Mouse (Mus musculus) frontal cortex, postnatal 14 days (tissue): ENCODE results near the gene Sf3a1.
"Not testable (repeated sequence)": the region's sequence is repeated elsewhere in the genome, so short reads cannot be mapped to it uniquely, and the experiment has no call there.

Experiments used
- DNase-seq, 2 experiments: peaks; one replicate each; pipeline ENCODE4 v3.0.0; 2022; ENCODE audit warnings: low spot score in 2 of 2

Sf3a1 gene

GRCm38 (mm10) chr11:4184251-4184952 is 24.3 kb downstream of the Sf3a1 start:
- no peak for DNase-seq

DNA sequence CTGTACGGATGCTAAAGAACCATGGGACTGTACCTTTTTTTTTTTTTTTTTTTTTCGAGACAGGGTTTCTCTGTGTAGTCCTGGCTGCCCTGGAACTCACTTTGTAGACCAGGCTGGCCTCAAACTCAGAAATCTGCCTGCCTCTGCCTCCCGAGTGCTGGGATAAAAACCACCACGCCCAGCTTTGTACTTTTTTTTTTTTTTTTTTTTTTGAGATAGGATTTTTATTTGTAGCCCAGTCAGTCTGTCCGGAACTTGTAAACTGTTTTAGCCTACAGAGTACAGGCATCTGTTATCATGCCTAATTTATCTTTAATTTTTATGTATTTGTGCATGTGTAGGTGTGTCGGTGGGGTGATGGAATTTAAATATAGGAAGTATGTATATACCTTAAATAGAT is 25.3 kb downstream of the Sf3a1 start:
- DNase-seq, result not testable (repeated sequence)

- peak; percentile 96 for DNase-seq
These were observed 26.6 kb downstream of the Sf3a1 start, which contains the start of gene Tbc1d10a for GRCm38 (mm10) chr11:4186486-4187317. Gene Tbc1d10a, plus strand, starts transcription at chr11:4186789.

DNA sequence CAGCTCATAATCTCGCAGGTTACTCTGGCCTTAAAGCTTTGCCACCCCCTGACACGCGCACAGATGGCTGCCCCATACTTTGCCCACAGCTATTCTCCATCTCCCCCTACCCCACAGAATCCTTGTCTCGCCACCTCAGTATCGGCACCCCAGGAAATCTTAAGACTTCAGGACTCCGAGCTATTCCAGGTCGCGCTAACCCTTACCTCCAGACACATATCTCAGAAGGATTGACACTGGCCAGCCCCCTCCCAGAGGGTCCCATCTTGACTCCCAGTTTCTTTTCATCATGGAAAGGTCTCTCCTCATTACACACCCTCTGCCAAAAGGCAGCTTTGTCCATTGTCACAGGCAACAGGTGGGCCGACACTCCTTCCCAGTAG is 27.2 kb downstream of the Sf3a1 start:
- no peak for DNase-seq

DNA sequence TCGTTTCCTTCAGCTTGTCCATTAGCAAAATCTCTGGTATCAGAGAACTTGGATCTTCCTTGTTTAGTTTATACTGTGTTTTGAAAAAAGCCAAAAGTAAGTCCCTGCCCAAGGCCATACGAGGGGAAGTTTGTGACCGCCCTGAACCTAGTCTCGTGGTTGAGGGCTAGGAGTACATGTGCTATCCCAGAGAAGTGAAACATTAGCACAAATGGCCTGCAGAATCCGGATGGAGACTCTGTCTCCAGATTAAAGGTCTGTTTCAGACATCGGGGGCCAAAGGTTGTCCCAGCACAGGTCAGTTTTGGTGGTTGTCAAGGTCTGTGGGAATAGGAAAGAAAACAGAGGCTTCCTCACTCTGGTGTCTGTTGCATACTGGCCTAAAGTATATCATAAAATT is 29.0 kb downstream of the Sf3a1 start:
- DNase-seq, result no peak

- no peak for DNase-seq
These were observed 30.5 kb downstream of the Sf3a1 start for GRCm38 (mm10) chr11:4190677-4191076.

- DNase-seq, result no peak
These were observed 32.6 kb downstream of the Sf3a1 start for GRCm38 (mm10) chr11:4192757-4193156.

DNA sequence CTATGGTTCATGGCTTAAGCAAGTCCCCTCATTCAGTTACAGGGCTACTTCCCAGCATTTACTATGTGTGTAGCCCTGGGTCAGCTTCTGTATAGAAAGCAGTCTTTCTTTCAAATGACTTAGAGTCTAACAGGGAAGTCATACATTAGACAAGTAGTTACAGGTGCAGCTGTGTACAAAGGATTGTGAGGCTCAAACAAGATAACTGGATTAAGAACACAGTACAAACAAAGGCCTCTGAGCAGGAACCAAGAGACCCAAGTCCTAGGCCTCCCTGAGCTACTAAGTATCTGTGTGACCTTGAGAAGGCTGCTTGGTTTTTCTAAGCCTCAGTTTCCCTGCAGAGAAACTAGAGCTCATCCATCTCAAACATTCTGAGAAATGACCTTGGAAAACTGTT is 33.3 kb downstream of the Sf3a1 start:
- DNase-seq, result no peak

DNA sequence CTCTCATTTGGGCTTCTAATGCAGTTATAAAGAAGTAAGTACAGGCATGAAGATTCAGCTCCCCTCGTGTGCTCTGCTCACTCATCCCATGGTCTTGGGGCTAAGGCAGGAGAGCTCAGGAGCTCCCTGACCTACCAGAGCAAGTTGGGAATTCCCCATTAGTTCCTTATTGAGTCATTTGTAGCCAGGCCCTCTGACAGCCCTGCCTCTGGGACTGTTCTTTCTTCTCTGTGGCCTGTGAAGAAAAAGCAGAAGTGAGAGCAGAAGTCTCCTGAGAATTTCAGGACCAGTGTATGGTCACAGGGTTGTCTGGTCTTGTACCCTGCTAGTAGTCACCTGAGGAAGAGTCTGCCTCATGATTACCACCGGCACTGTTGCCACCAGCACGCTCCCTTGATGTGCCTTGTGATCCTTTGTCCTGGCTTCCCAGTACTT is 35.5 kb downstream of the Sf3a1 start:
- no peak for DNase-seq

- no peak for DNase-seq
These were observed 36.5 kb downstream of the Sf3a1 start for GRCm38 (mm10) chr11:4196636-4197035.

DNA sequence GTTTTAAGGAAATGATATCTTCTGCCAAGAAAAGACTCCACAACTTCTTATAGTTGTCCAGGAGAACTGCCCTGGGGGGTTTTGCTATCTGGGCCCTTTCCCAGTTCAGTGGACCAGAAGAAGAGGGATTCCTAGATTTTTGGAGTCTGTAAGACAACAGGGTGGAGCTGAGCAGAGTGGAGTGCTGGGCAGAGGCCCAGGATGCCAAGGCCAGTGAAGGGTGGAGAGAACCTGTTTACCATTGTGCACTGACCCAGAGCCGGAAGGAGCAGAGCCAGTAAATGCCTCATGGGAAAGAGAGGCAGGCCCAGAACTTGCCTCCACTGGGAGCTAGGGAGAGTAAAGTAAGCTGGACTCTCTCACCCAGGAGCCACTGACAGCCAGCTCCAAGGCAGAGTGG is 37.5 kb downstream of the Sf3a1 start:
- DNase-seq, result no peak

GRCm38 (mm10) chr11:4201981-4202700 is 42.0 kb downstream of the Sf3a1 start:
- DNase-seq, result no peak

DNA sequence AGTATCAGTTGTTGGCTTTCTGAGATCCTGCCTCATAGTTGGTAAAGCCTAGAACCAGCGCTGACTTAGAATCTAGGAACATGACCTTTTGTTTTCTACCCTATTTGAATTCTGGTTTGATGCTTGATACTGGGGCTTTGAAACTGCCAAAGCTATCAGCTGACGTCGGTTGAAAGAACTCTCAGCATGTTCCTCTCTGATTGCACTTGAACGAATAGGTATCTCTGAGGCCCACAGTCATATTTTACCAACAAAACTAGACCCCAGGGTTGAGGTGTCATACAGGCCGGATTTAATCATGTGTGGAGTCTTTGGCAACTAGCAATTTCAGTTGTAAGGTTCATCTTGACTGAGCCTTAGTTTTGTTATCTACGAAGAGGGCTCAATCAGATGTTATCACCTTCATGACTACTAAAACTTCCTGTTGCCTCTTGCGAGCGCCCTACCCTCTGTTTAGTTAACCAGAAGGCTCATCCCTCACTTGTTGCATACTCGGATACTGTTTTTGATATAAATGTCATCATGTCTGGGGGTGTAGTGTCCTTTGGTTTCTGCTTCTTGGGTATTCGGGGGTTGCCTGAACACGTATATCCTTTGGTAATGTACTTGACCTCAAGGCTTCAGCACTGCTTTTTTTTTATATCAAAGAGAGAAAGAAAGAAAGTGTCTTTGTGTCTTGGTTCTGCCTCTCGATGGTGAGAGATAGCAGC is 43.0 kb downstream of the Sf3a1 start:
- no peak for DNase-seq

DNA sequence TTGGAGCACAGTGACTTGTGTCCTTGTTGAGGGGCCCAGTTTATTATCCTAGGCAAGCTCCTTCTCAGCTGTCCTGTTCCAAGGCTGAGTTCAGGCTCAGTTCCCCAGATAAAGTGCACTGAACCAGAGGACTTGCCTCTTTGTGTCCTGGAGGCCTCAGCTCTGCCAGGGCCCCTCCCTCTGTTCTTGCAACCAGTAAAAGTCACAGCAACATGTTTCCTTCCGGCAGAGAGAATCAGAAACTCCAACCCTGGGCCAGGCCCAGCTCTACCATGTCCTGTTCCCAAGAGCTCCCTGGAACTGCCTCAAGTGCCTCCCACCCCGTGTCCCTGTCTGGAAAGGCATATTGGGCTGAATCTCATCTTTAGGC is 43.5 kb downstream of the Sf3a1 start:
- DNase-seq, result no peak

- no peak for DNase-seq
These were observed 45.0 kb downstream of the Sf3a1 start for GRCm38 (mm10) chr11:4205097-4205655.

DNA sequence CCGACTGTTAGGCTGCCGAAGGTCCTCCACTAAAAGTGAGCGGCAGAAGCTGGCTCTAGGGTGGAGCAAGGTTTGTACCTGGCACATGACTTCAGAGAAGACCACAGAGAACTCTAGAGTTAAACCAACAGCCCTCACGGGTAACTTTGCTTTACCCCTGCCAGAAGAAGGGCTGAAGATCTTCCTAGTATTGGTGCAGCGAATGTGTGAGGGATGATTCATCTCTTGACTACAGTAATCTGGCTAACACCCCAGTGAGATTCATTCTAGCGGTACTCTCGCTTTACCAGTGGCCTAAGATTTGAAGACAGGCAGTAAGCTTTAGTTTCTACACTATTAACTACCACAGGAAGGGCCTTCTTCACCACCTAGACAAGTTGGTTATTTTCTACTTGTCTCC is 45.8 kb downstream of the Sf3a1 start:
- DNase-seq, result no peak

DNA sequence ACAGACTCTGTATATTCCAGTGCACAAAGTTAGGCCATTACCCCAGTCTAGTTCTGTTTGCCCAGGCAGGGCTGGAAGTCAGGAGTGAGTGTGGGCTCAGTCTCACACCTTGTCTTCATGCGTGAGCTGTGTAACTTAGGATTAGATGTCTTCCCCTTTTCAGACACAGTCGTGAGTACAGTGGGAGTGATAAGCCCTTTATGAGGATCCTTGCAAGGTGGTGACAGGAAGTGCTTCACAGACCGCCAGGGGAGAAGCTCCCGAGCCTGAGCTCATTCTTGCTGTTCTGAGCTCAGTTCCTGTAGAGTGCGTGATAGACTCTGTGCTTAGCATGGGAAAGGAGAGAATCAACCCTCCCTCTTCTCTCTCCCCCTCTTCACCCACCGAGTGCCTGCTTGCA is 46.4 kb downstream of the Sf3a1 start:
- no peak for DNase-seq

DNA sequence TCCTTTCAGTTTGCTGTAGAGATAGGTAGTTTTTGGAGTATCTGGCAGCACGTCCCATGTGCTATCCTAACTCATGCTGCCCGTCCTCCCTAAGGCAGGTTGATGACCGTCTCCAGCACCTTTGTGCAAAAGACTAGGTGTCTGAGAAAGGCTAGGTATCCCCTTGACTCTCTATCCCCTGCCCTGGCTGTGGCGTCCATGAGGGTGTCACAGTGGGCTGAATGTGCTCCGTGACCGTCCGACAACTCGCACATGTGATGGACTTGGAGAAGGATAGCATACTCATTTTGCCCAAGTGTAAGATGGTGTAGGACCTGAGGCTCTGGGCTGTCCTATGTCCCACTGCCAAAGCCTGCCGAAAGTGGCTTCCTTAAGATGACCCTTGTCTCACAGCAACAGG is 47.5 kb downstream of the Sf3a1 start:
- no peak for DNase-seq

DNA sequence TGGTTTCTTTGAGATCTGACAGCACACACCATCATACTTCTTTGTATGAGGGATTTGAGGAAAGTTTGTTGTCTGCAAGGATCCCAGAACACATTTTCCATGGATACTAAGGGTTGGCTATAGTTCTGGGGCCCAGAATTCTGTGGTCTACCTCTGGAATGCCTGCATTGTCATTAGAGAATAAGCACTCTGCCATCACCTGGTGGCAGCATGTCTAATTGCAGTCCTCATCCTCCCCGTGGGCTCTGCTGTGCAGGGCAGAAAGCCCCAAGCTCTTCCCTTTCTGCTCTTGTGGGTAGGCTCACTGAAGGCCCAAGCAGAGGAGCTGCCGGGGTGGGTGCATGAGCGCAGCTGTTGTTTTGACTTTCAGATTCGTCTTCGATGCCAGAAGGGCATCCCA is 49.4 kb downstream of the Sf3a1 start:
- no peak for DNase-seq

DNA sequence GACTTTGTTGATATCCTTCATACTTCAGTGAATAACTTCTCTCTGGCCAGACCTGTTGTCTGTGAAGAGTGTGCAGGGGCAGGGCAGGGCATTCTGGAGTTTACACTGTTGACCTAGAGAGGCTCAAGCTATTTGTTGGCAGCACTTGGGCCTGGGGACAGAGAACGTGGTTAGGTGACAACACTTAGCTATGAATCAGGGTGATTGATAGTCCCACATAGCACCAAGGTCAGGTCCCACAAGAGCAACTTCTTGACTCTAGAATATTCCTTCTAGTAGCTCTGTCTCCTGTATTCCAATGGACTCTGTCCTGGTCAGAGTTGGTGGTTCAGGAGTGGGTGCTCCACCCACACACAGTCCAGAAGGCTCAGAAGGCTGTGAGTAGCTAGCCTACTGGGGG is 50.6 kb downstream of the Sf3a1 start:
- no peak for DNase-seq

- no peak for DNase-seq
These were observed 53.0 kb downstream of the Sf3a1 start for GRCm38 (mm10) chr11:4213107-4213506.

- DNase-seq, result no peak
These were observed 54.4 kb downstream of the Sf3a1 start for GRCm38 (mm10) chr11:4214572-4214971.
